Mouse (Mus musculus): ENCODE data around the gene Mpnd.

DNA sequence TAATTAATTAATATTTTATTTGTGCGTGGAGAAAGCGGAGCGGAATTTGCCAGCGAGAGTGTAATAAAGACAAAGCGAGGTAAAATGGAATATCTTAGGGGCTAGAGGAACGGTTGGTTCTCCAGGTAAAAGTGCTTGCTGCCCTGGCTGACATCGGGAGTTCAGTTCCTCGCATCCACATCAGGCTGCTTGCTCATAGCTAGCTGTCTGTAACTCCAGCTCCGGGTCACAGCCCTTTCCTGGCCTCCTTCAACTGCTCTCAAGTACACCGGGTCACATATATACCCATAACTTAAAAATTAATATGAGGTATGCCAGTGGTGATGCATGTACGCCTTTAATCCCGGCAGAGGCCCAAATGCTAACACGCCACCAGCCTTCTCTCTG is 31.4 kb downstream of the Mpnd start:
- no peak for TF ChIP-seq CTCF (conservative IDR thresholded peaks at IDR 0.05; ENCODE audit: low read length)
- no peak for TF ChIP-seq NANOG (IDR thresholded peaks at IDR 0.05; ENCODE audit: borderline replicate concordance, low read length)
